Mouse (Mus musculus): ENCODE data around the gene Sh3gl1. TPM values are rescaled to one million over a fixed set of nuclear protein-coding genes. Genes with fewer than 3 reads are reported as not detected.

Sh3gl1 gene
- total RNA-seq (2023) = 10 to 100 TPM; 50.9 to 57.1 TPM

GRCm38 (mm10) chr17:56036176-56036900 lies at the start of gene Sh3gl1:
TSS of gene Sh3gl1 (minus strand) at chr17:56036635.

GRCm38 (mm10) chr17:56078880-56079795 lies 42.7 kb upstream of the Sh3gl1 start, which contains the start of gene Hdgfl2:
TSS of gene Hdgfl2 (plus strand) at chr17:56079634.

GRCm38 (mm10) chr17:56074827-56075208 lies 38.4 kb upstream of the Sh3gl1 start, which contains the start of gene Ubxn6:
TSS of gene Ubxn6 (minus strand) at chr17:56075028.

GRCm38 (mm10) chr17:56040030-56040856 lies 3.8 kb upstream of the Sh3gl1 start, which contains the start of gene Chaf1a:
TSS of gene Chaf1a (plus strand) at chr17:56040439.

GRCm38 (mm10) chr17:56005415-56006061 lies 30.9 kb downstream of the Sh3gl1 start, which contains the start of the genes Stap2 and Mpnd:
TSS of gene Stap2 (minus strand) at chr17:56005584.
TSS of gene Mpnd (plus strand) at chr17:56005711.

GRCm38 (mm10) chr17:55986030-55986961 lies 50.1 kb downstream of the Sh3gl1 start, which contains the start of gene Fsd1:
TSS of gene Fsd1 (plus strand) at chr17:55986509.

GRCm38 (mm10) chr17:55969966-55970891 lies 66.2 kb downstream of the Sh3gl1 start, which contains the start of gene Shd:
TSS of gene Shd (plus strand) at chr17:55970467.

Other genes with a start within 250 kb of the Sh3gl1 start
- 1 to 10 TPM; 3.9 to 5.7 TPM for gene Zfp119a, start 157.7 kb downstream of the Sh3gl1 start, total RNA-seq (2023)
- 10 to 100 TPM in 1 of 2 experiments, 1 to 10 TPM in 1; 5.7 to 10.1 TPM for gene Zfp959, start 144.5 kb downstream of the Sh3gl1 start, total RNA-seq (2023)
- 1 to 10 TPM; 3.8 to 4.3 TPM for gene Zfp119b, start 87.1 kb downstream of the Sh3gl1 start, total RNA-seq (2023)
- gene Ebi3, start 84.0 kb downstream of the Sh3gl1 start, total RNA-seq (2023) = 100 to 1,000 TPM; 104 to 106 TPM
- gene Yju2, start 77.5 kb downstream of the Sh3gl1 start, total RNA-seq (2023) = 10 to 100 TPM; 23.3 to 30.4 TPM
- 1 to 10 TPM in 1 of 2 experiments, under 1 TPM in 1; 0.88 to 1.3 TPM for gene Shd, start 66.2 kb downstream of the Sh3gl1 start, total RNA-seq (2023)
- gene Fsd1, start 50.1 kb downstream of the Sh3gl1 start, total RNA-seq (2023) = not detected
- 1 to 10 TPM in 1 of 2 experiments, under 1 TPM in 1; 0.76 to 1.3 TPM for gene Stap2, start 31.1 kb downstream of the Sh3gl1 start, total RNA-seq (2023)
- gene Mpnd, start 30.9 kb downstream of the Sh3gl1 start, total RNA-seq (2023) = 10 to 100 TPM; 42.0 to 43.1 TPM
- 1 to 10 TPM; 1.6 to 2.1 TPM for gene Chaf1a, start 3.8 kb upstream of the Sh3gl1 start, total RNA-seq (2023)
- 10 to 100 TPM; 41.1 to 44.6 TPM for gene Ubxn6, start 38.4 kb upstream of the Sh3gl1 start, total RNA-seq (2023)
- gene Hdgfl2, start 43.0 kb upstream of the Sh3gl1 start, total RNA-seq (2023) = 10 to 100 TPM; 48.3 to 48.7 TPM
- not detected for gene Plin4, start 73.2 kb upstream of the Sh3gl1 start, total RNA-seq (2023)
- not detected for gene Plin5, start 81.0 kb upstream of the Sh3gl1 start, total RNA-seq (2023)
- gene Lrg1, start 85.4 kb upstream of the Sh3gl1 start, total RNA-seq (2023) = 1 to 10 TPM in 1 of 2 experiments, not detected in 1; 3.7 TPM
- gene Sema6b, start 103.7 kb upstream of the Sh3gl1 start, total RNA-seq (2023) = 1 to 10 TPM; 2.7 to 3.7 TPM
- under 1 TPM; 0.33 to 0.39 TPM for gene Tnfaip8l1, start 125.8 kb upstream of the Sh3gl1 start, total RNA-seq (2023)
- 10 to 100 TPM; 43.5 to 54.0 TPM for gene Mydgf, start 147.3 kb upstream of the Sh3gl1 start, total RNA-seq (2023)
- gene Dpp9, start 182.3 kb upstream of the Sh3gl1 start, total RNA-seq (2023) = 10 to 100 TPM; 38.8 to 43.3 TPM
- gene Fem1a, start 220.2 kb upstream of the Sh3gl1 start, total RNA-seq (2023) = 10 to 100 TPM; 17.3 to 18.1 TPM
- gene Ticam1, start 240.2 kb upstream of the Sh3gl1 start, total RNA-seq (2023) = 10 to 100 TPM; 25.5 to 30.4 TPM

Data from monocyte, adult 59 days (primary cell).